Mouse (Mus musculus): ENCODE measurements at regions not wholly inside any gene's neighbourhood (a gene's known extent, or its start where the extent isn't known, plus 50 kb on each side); places are given as distances from the start of the nearest gene placed in this dataset.
"Not testable (repeated sequence)": the region's sequence is repeated elsewhere in the genome, so short reads cannot be mapped to it uniquely, and the experiment has no call there.

GRCm38 (mm10) chr10:103863909-103864308 lies 278.9 kb upstream of the Gm21293 start:
- no peak for DNase-seq (ENCODE audit: low read depth, low spot score)

- DNase-seq (ENCODE audit: low read depth, low spot score), result no peak
These were observed 232.7 kb upstream of the Gm21293 start for GRCm38 (mm10) chr10:103910098-103910497.

- no peak for DNase-seq (ENCODE audit: low read depth, low spot score)
These were observed 184.6 kb upstream of the Gm21293 start for GRCm38 (mm10) chr10:103958183-103958582.

- peak; percentile 33 for DNase-seq (ENCODE audit: low read depth, low spot score)
These were observed 166.7 kb upstream of the Gm21293 start for GRCm38 (mm10) chr10:103976059-103976458.

- DNase-seq (ENCODE audit: low read depth, low spot score), result no peak
These were observed 158.4 kb upstream of the Gm21293 start for GRCm38 (mm10) chr10:103984287-103984956.

- DNase-seq (ENCODE audit: low read depth, low spot score), result no peak
These were observed 123.2 kb upstream of the Gm21293 start for GRCm38 (mm10) chr10:104019540-104019939.

GRCm38 (mm10) chr10:104021593-104021992 lies 121.2 kb upstream of the Gm21293 start:
- DNase-seq (ENCODE audit: low read depth, low spot score), result no peak

- DNase-seq (ENCODE audit: low read depth, low spot score), result no peak
These were observed 114.6 kb upstream of the Gm21293 start for GRCm38 (mm10) chr10:104028162-104028561.

- no peak for DNase-seq (ENCODE audit: low read depth, low spot score)
These were observed 110.0 kb upstream of the Gm21293 start for GRCm38 (mm10) chr10:104032771-104033170.

- not testable (repeated sequence) for DNase-seq (ENCODE audit: low read depth, low spot score)
These were observed 100.9 kb upstream of the Gm21293 start for GRCm38 (mm10) chr10:104041729-104042386.

- DNase-seq (ENCODE audit: low read depth, low spot score), result no peak
These were observed 100.4 kb upstream of the Gm21293 start for GRCm38 (mm10) chr10:104042387-104042775.

GRCm38 (mm10) chr10:104043569-104043968 lies 99.2 kb upstream of the Gm21293 start:
- no peak for DNase-seq (ENCODE audit: low read depth, low spot score)

All from mesoderm, embryonic 11.5 days (tissue).